Mouse (Mus musculus): ENCODE measurements around the gene 4930595D18Rik.

- no peak for TF ChIP-seq GATA1 (IDR thresholded peaks at IDR 0.05; ENCODE audit: borderline replicate concordance, low read length)
- no peak for TF ChIP-seq FLI1 (IDR thresholded peaks at IDR 0.05; ENCODE audit: low read length)
These were observed 17.5 kb downstream of the 4930595D18Rik start for GRCm38 (mm10) chr12:111166681-111167289.

Data from megakaryocyte, embryonic 14.5 days (primary cell).